Mouse (Mus musculus) liver, embryonic 14.5 days (tissue): ENCODE measurements around the gene Exoc4. TPM values are rescaled to one million over a fixed set of nuclear protein-coding genes. Genes with fewer than 3 reads are reported as not detected.

Source experiments
- ATAC-seq: fragments of 200-750 bp; cut with Nextera tagmentation; 2 replicates; pipeline ENCODE4 v1.8.0; 2017; ENCODE audit warnings: moderate number of reproducible peaks, mild to moderate bottlenecking, moderate library complexity; ENCODE audit not compliant: insufficient read depth
- DNase-seq, 3 experiments: peaks; one replicate each; pipeline ENCODE4 v3.0.0-alpha.2; 2012 to 2013; ENCODE audit warnings: low read depth in 3 of 3, low spot score in 3 of 3
- H3K27ac ChIP-seq: fragments of 300-500 bp; sonication (generic); 2 replicates; pipeline ENCODE4 v1.5.1; 2014; ENCODE audit warnings: moderate library complexity, mild to moderate bottlenecking, control low read depth, inconsistent platforms
- H3K27me3 ChIP-seq: fragments of 300-500 bp; sonication (generic); 2 replicates; pipeline ENCODE4 v1.6.1; 2014; ENCODE audit warnings: mild to moderate bottlenecking, low read length, moderate library complexity; ENCODE audit not compliant: control insufficient read depth, insufficient read depth
- H3K36me3 ChIP-seq: fragments of 300-500 bp; sonication (generic); replicated peaks from 2 replicates; pipeline ENCODE4 v1.6.1; 2014; ENCODE audit warnings: low read depth; ENCODE audit not compliant: control insufficient read depth, insufficient read depth
- H3K4me1 ChIP-seq, 2 experiments: fragments of 200-500 bp in 1 of 2; fragments of 300-500 bp in 1 of 2; sonication (generic) in 1 of 2; replicated peaks; 2 replicates each; pipeline ENCODE4 v1.6.1; 2012 to 2014; ENCODE audit warnings: antibody characterized with exemption in 1 of 2, inconsistent platforms in 1 of 2, low read length in 1 of 2; ENCODE audit not compliant: control insufficient read depth in 2 of 2, insufficient read depth in 2 of 2
- H3K4me2 ChIP-seq: fragments of 300-500 bp; sonication (generic); 2 replicates; pipeline ENCODE4 v1.6.1; 2014; ENCODE audit warnings: low read depth, mild to moderate bottlenecking, control low read depth, moderate library complexity
- H3K4me3 ChIP-seq, 2 experiments: fragments of 200-500 bp in 1 of 2; fragments of 300-500 bp in 1 of 2; sonication (generic) in 1 of 2; 2 replicates each; pipeline ENCODE4 v1.5.1; 2012 to 2014; ENCODE audit warnings: low read depth in 2 of 2, low read length in 2 of 2, mild to moderate bottlenecking in 2 of 2, control low read depth in 1 of 2, inconsistent platforms in 1 of 2, moderate library complexity in 1 of 2; ENCODE audit not compliant: insufficient read depth in 1 of 2
- H3K9ac ChIP-seq: fragments of 300-500 bp; sonication (generic); replicated peaks from 2 replicates; pipeline ENCODE4 v1.6.1; 2014; ENCODE audit warnings: mild to moderate bottlenecking, control low read depth, moderate library complexity
- H3K9me3 ChIP-seq: fragments of 300-500 bp; sonication (generic); 2 replicates; pipeline ENCODE4 v1.6.1; 2016; ENCODE audit warnings: low read length, mixed read lengths; ENCODE audit not compliant: control insufficient read depth
- CTCF ChIP-seq: IDR thresholded peaks from 2 replicates; pipeline ENCODE4 v1.5.1; 2016; ENCODE audit warnings: antibody characterized with exemption, low read depth, control low read depth
- EP300 ChIP-seq: IDR thresholded peaks from 2 replicates; pipeline ENCODE4 v1.6.1; 2016; ENCODE audit warnings: antibody characterized with exemption, low read depth
- WGBS: fragments of 180-500 bp; shearing (Covaris S2); extraction: QIAGEN DNeasy Blood & Tissue Kit; methylation state at CpG from one replicate; pipeline ENCODE4 v1.1.7; 2014; ENCODE audit not compliant: insufficient replicate concordance; 5-methylcytosine and 5-hydroxymethylcytosine counted together
- polyA plus RNA-seq, 2 experiments: library from polyadenylated mRNA; depleted of rRNA in 1 of 2; stranded (reverse) in 1 of 2; unstranded in 1 of 2; fragments of >200 nt; fragmentation: Nextera tagmentation in 1 of 2; extraction: Ambion mirVana in 1 of 2; gene quantifications; 2 replicates each; pipeline versions ENCODE4 v1.2.1 to v1.2.3; 2012 to 2014

Exoc4 gene
- polyA plus RNA-seq, 2 experiments, result 4.9 to 7.0 TPM

- Histone ChIP-seq H3K4me1 (no peaks in the 10 kb centered on the region; a peak in 2 of 4 replicates), H3K36me3 (no peaks in the 10 kb centered on the region), H3K9ac (no peak overlapping the region), H3K27ac (no peak overlapping the region), H3K9me3 (no peaks in the 10 kb centered on the region), H3K27me3 (no peaks in the 10 kb centered on the region), H3K4me2 (no peak overlapping the region), H3K4me3 (no peak overlapping the region)
- 17% methylated on average over 5 of the region's 5 CpGs for WGBS
- TF ChIP-seq CTCF (no peak), EP300 (no peak)
- ATAC-seq (no peak), DNase-seq (no peak)
These were observed 269.1 kb downstream of the Exoc4 start for GRCm38 (mm10) chr6:33517890-33518410.

- DNase-seq (no peak), ATAC-seq (no peak)
- no peaks in the 10 kb centered on the region; a peak in 2 of 4 replicates for H3K4me1 ChIP-seq
- H3K4me3 ChIP-seq, result no peak overlapping the region
- no peak for TF ChIP-seq EP300
- TF ChIP-seq CTCF, result no peak
- WGBS, result 74% methylated on average over 7 of the region's 7 CpGs
- H3K4me2 ChIP-seq, result no peak overlapping the region
- no peaks in the 10 kb centered on the region for H3K36me3 ChIP-seq
- no peak overlapping the region for H3K9ac ChIP-seq
- H3K9me3 ChIP-seq, result no peaks in the 10 kb centered on the region
- H3K27ac ChIP-seq, result no peak overlapping the region
- no peaks in the 10 kb centered on the region for H3K27me3 ChIP-seq
These were observed 276.9 kb downstream of the Exoc4 start for GRCm38 (mm10) chr6:33525695-33526366.

GRCm38 (mm10) chr6:33540356-33540755, 291.5 kb downstream of the Exoc4 start:
- Histone ChIP-seq H3K4me2 (no peak overlapping the region), H3K27ac (no peak overlapping the region), H3K9ac (no peak overlapping the region), H3K4me1 (no peaks in the 10 kb centered on the region), H3K36me3 (no peaks in the 10 kb centered on the region), H3K27me3 (no peaks in the 10 kb centered on the region), H3K4me3 (no peak overlapping the region), H3K9me3 (no peaks in the 10 kb centered on the region)
- 63% methylated on average over 1 of the region's 1 CpGs for WGBS
- ATAC-seq, result no peak
- no peak for TF ChIP-seq CTCF
- DNase-seq, result no peak

- no peak for TF ChIP-seq EP300
- no peak for TF ChIP-seq CTCF
- no peak overlapping the region for H3K27ac ChIP-seq
- no peaks in the 10 kb centered on the region for H3K36me3 ChIP-seq
- no peak overlapping the region for H3K9ac ChIP-seq
- H3K4me1 ChIP-seq, result no peaks in the 10 kb centered on the region
- no peak overlapping the region for H3K4me2 ChIP-seq
- H3K27me3 ChIP-seq, result no peaks in the 10 kb centered on the region
- WGBS, result 69% methylated on average over 6 of the region's 6 CpGs
- no peaks in the 10 kb centered on the region for H3K9me3 ChIP-seq
- H3K4me3 ChIP-seq, result no peak overlapping the region
- ATAC-seq, result no peak
- DNase-seq, result no peak
These were observed 293.8 kb downstream of the Exoc4 start for GRCm38 (mm10) chr6:33542712-33543111.

- Histone ChIP-seq H3K9me3 (no peaks in the 10 kb centered on the region), H3K9ac (no peak overlapping the region), H3K36me3 (no peaks in the 10 kb centered on the region), H3K4me2 (no peak overlapping the region), H3K4me1 (no peaks in the 10 kb centered on the region), H3K27me3 (no peaks in the 10 kb centered on the region), H3K27ac (no peak overlapping the region), H3K4me3 (no peak overlapping the region)
- ATAC-seq, result no peak
- no peak for DNase-seq
- TF ChIP-seq EP300 (no peak), CTCF (no peak)
- 68% methylated on average over 4 of the region's 4 CpGs for WGBS
These were observed 303.0 kb downstream of the Exoc4 start for GRCm38 (mm10) chr6:33551934-33552333.
